Mouse (Mus musculus) liver, embryonic 14.5 days (tissue): ENCODE measurements at regions not wholly inside any gene's neighbourhood (a gene's known extent, or its start where the extent isn't known, plus 50 kb on each side); places are given as distances from the start of the nearest gene placed in this dataset.

Experiments used
- CTCF ChIP-seq: IDR thresholded peaks from 2 replicates; pipeline ENCODE4 v1.5.1; 2016; ENCODE audit warnings: antibody characterized with exemption, low read depth, control low read depth
- EP300 ChIP-seq: IDR thresholded peaks from 2 replicates; pipeline ENCODE4 v1.6.1; 2016; ENCODE audit warnings: antibody characterized with exemption, low read depth

GRCm38 (mm10) chr4:131381529-131381928 is 437.3 kb downstream of the Matn1 start:
- TF ChIP-seq EP300 (no peak), CTCF (no peak)
